Comparison of ENCODE assay signal across 16 mouse cellular contexts in genomic region chr12:82304140-82304539, GRCm38 (mm10).
"Had no signal": no experiment of that assay in that cellular context is flagged by ENCODE, and none has a peak within 500 bp of the region (broad histone marks: within the 10 kb centered on the region; RNA-seq: fewer than 3 reads in every experiment).

No protein-coding gene starts in this region.

- DNase-seq: kidney, adult 8-10 months; kidney, postnatal 36 days; lung, adult 2 months; lung, postnatal 14 days; right cerebral cortex, postnatal 14 days; thymus, adult 2 months; thymus, postnatal 36 days had no signal

- ATAC-seq: midbrain, embryonic 15.5 days had no signal

- H3K27me3 ChIP-seq: liver, embryonic 15.5 days; megakaryocyte, embryonic 14.5 days; midbrain, embryonic 15.5 days had no signal

- H3K9ac ChIP-seq: liver, embryonic 15.5 days; midbrain, embryonic 15.5 days had no signal

- H3K9me3 ChIP-seq: limb, embryonic 10.5 days; liver, embryonic 15.5 days; megakaryocyte, embryonic 14.5 days; midbrain, embryonic 15.5 days had no signal

- H3K4me2 ChIP-seq: liver, embryonic 11.5 days; liver, embryonic 15.5 days; midbrain, embryonic 11.5 days; midbrain, embryonic 15.5 days had no signal

- H3K36me3 ChIP-seq: limb, embryonic 10.5 days; liver, embryonic 15.5 days; midbrain, embryonic 15.5 days had no signal

- H3K4me3 ChIP-seq: left cerebral cortex, adult 2 months; limb, embryonic 10.5 days; liver, embryonic 15.5 days; megakaryocyte, embryonic 14.5 days; midbrain, embryonic 15.5 days had no signal

- H3K4me1 ChIP-seq: liver, embryonic 15.5 days; midbrain, embryonic 15.5 days had no signal

- H3K27ac ChIP-seq: kidney, postnatal 0 days; left cerebral cortex, adult 2 months; limb, embryonic 10.5 days; liver, embryonic 15.5 days; macrophage; midbrain, embryonic 15.5 days had no signal
